Mouse (Mus musculus) induced T-regulatory cell, adult 2 months (primary cell): Measurements from ENCODE around the gene Fam166b.

Source experiments
- DNase-seq: peaks from one replicate; pipeline ENCODE4 v3.0.0-alpha.2; 2012; ENCODE audit warnings: low read depth

Gene Fam166b

GRCm38 (mm10) chr4:43380951-43381350 is 48.0 kb downstream of the Fam166b start:
- DNase-seq, result no peak

- DNase-seq, result no peak
These were observed 49.3 kb downstream of the Fam166b start for GRCm38 (mm10) chr4:43379601-43380000.
